Mouse (Mus musculus): ENCODE measurements around the gene Cd55.
"Not testable (repeated sequence)": the region's sequence is repeated elsewhere in the genome, so short reads cannot be mapped to it uniquely, and the experiment has no call there.

The Cd55 gene

GRCm38 (mm10) chr1:130422033-130422432 lies 40.5 kb downstream of the Cd55 start:
- not testable (repeated sequence) for DNase-seq

GRCm38 (mm10) chr1:130397109-130397508 lies 65.4 kb downstream of the Cd55 start:
- not testable (repeated sequence) for DNase-seq

Measured in liver (tissue).